Mouse (Mus musculus) lung, embryonic 16.5 days (tissue): Measurements from ENCODE around the gene Eif4g3. TPM values are rescaled to one million over a fixed set of nuclear protein-coding genes. Genes with fewer than 3 reads are reported as not detected.
A peak's percentile ranks its signal among the peaks of the same experiment; 100 is the strongest.

ENCODE experiments used
- ATAC-seq: fragments of 200-750 bp; cut with Nextera tagmentation; 2 replicates; pipeline ENCODE4 v1.8.0; 2017; ENCODE audit warnings: low read depth, mild to moderate bottlenecking, moderate library complexity
- H3K27ac ChIP-seq: fragments of 300-500 bp; sonication (generic); 2 replicates; pipeline ENCODE4 v1.5.1; 2014; ENCODE audit warnings: mild to moderate bottlenecking, control low read depth, low read length
- H3K27me3 ChIP-seq: fragments of 300-500 bp; sonication (generic); 2 replicates; pipeline ENCODE4 v1.6.1; 2014; ENCODE audit warnings: low read depth, low read length, mixed read lengths; ENCODE audit not compliant: control insufficient read depth, insufficient read depth
- H3K36me3 ChIP-seq: fragments of 300-500 bp; sonication (generic); 2 replicates; pipeline ENCODE4 v1.6.1; 2014; ENCODE audit warnings: low read length; ENCODE audit not compliant: control insufficient read depth, insufficient read depth
- H3K4me1 ChIP-seq: fragments of 300-500 bp; sonication (generic); replicated peaks from 2 replicates; pipeline ENCODE4 v1.6.1; 2014; ENCODE audit warnings: low read length, mixed read lengths; ENCODE audit not compliant: control insufficient read depth, insufficient read depth
- H3K4me2 ChIP-seq: fragments of 300-500 bp; sonication (generic); 2 replicates; pipeline ENCODE4 v1.6.1; 2014; ENCODE audit warnings: low read depth, low read length, control low read depth
- H3K4me3 ChIP-seq: fragments of 300-500 bp; sonication (generic); 2 replicates; pipeline ENCODE4 v1.5.1; 2014; ENCODE audit warnings: mild to moderate bottlenecking, low read length, control low read depth
- H3K9ac ChIP-seq: fragments of 300-500 bp; sonication (generic); 2 replicates; pipeline ENCODE4 v1.6.1; 2014; ENCODE audit warnings: low read length, control low read depth
- H3K9me3 ChIP-seq: fragments of 300-500 bp; sonication (generic); 2 replicates; pipeline ENCODE4 v1.6.1; 2016; ENCODE audit warnings: low read length; ENCODE audit not compliant: control insufficient read depth
- WGBS: fragments of 180-500 bp; shearing (Covaris S2); extraction: QIAGEN DNeasy Blood & Tissue Kit; methylation state at CpG from one replicate; pipeline ENCODE4 v1.1.7; 2014; 5-methylcytosine and 5-hydroxymethylcytosine counted together
- polyA plus RNA-seq: library from polyadenylated mRNA; unstranded; fragments of >200 nt; fragmentation: Nextera tagmentation; extraction: Ambion mirVana; gene quantifications from 2 replicates; pipeline ENCODE4 v1.2.1, GENCODE M21; 2015

Eif4g3 gene
- polyA plus RNA-seq, 1 experiment from 2014 or later, result 23.8 TPM

DNA sequence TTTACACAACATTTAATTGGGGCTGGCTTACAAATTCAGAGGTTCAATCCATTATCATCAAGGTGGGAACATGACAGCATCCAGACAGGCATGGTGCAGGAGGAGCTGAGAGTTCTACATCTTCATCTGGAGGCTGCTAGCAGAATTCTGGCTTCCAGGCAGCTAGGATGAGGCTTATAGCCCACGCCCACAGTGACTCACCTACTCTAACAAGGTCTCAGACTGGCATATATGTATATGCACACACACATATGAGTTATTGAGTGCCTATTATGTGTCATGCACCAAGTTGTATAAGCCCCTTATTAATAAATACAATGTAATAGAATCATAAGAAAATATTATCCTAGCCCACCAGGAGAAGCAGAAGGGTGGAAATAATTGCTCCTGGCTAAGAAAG is 10.0 kb upstream of the Eif4g3 start:
- Histone ChIP-seq H3K4me3 (no peak overlapping the region), H3K36me3 (no peaks in the 10 kb centered on the region), H3K27ac (no peak overlapping the region), H3K4me2 (no peak overlapping the region), H3K27me3 (no peaks in the 10 kb centered on the region; the same call in 1 of the 2 replicates), H3K4me1 (peaks cover 5% of the 10 kb centered on the region; the same call in 1 of the 2 replicates), H3K9ac (no peak overlapping the region), H3K9me3 (no peaks in the 10 kb centered on the region)
- no peak for ATAC-seq
- 64% methylated on average over 1 of the region's 1 CpGs for WGBS

DNA sequence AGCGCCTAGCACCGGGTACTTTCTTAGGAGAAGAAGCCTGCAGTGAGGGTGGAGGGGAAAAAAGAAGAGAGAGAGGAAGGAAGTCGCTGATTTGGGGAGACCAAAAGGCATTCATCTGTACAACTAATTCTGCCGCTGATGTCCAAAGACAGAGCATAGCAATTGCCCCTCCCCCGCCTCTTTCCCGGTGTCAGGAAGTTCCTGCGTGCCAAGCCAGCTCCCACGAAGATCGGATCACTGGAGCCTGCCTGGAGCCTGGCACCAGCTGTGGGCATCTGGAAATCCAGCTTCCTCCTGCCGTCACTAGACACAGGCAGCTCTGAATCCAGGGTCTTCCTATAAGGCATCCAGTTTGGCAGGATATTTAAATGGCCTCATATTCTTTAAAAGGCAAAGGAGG is 8.6 kb upstream of the Eif4g3 start:
- 29% methylated on average over 10 of the region's 10 CpGs for WGBS
- Histone ChIP-seq H3K4me3 (no peak overlapping the region), H3K27me3 (no peaks in the 10 kb centered on the region; the same call in 1 of the 2 replicates), H3K9ac (peak overlapping the region; percentile 5; the same call in 1 of the 2 replicates), H3K9me3 (no peaks in the 10 kb centered on the region), H3K4me1 (peaks cover 5% of the 10 kb centered on the region; the same call in 1 of the 2 replicates), H3K4me2 (no peak overlapping the region), H3K27ac (no peak overlapping the region), H3K36me3 (no peaks in the 10 kb centered on the region)
- peak; percentile 54 for ATAC-seq

DNA sequence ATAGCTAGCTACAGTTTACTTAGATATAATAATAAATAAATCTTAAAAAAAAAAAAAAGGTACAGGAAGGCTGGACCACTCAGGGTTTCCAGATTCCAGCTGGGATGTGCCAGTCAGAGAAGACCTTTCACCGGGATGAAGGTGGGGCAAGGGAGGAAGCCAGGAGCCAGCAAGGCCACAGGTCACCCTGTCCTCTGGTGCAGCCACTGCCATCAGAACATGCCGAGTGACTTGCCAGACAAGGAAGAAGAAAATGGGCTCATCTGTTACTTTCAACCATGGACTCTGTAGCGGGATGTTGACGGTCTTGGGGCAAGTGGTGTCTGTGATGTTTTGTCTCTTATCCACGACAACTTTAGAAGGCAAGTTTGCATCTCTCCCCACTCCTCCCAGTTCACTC is 8.1 kb upstream of the Eif4g3 start:
- no peaks in the 10 kb centered on the region for H3K9me3 ChIP-seq
- no peaks in the 10 kb centered on the region for H3K36me3 ChIP-seq
- no peak overlapping the region for H3K27ac ChIP-seq
- 59% methylated on average over 5 of the region's 5 CpGs for WGBS
- no peaks in the 10 kb centered on the region; the same call in 1 of the 2 replicates for H3K27me3 ChIP-seq
- H3K9ac ChIP-seq, result no peak overlapping the region
- no peak overlapping the region for H3K4me2 ChIP-seq
- no peak overlapping the region for H3K4me3 ChIP-seq
- no peak for ATAC-seq
- H3K4me1 ChIP-seq, result peaks cover 5% of the 10 kb centered on the region; the same call in 1 of the 2 replicates

DNA sequence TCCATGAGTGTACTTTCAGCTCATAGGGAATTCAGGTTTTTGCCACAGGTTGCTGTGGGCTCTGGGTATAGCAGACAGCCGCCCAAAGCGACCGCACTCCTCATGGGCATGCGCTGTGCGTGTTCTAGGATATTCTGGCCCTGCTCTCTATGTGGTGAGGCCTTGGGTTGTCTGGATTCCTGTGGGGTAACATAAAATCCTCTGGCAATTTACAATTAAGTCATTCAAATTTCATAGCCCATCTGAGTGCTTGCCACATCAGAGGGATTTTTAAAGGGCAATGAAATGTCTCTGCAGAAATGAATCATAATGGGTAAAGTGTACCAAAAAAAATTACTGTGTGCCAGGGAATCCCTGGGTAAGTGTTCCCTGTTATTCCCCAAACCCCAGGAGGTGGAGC is 3.4 kb upstream of the Eif4g3 start:
- peaks cover 7% of the 10 kb centered on the region for H3K4me1 ChIP-seq
- H3K9ac ChIP-seq, result no peak overlapping the region
- H3K4me3 ChIP-seq, result no peak overlapping the region
- no peak overlapping the region for H3K4me2 ChIP-seq
- H3K36me3 ChIP-seq, result no peaks in the 10 kb centered on the region
- 88% methylated on average over 5 of the region's 5 CpGs for WGBS
- ATAC-seq, result no peak
- H3K27ac ChIP-seq, result no peak overlapping the region
- no peaks in the 10 kb centered on the region for H3K9me3 ChIP-seq
- H3K27me3 ChIP-seq, result peaks cover 4% of the 10 kb centered on the region; the same call in 1 of the 2 replicates

DNA sequence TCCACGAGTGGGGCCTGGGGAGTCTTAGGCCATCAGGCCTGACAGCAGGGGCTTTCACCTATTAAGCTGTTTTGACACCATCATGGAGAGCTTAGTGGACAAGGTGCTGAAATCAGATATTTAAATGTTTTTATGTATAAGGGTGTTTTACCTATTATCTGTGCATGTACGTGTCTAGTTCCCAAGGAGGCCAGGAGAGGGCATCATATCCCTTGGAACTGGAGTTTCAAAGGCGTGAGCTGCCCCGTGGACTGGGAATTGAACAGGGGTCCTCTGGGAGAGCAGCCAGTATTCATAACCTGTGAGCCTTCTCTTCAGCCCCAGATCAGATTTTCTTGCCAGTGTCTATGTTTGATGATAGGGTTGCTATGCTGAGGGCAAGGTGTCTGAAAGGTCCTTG is 2.4 kb upstream of the Eif4g3 start:
- Histone ChIP-seq H3K4me1 (peaks cover 14% of the 10 kb centered on the region), H3K4me2 (no peak overlapping the region), H3K27me3 (peaks cover 4% of the 10 kb centered on the region; the same call in 1 of the 2 replicates), H3K27ac (no peak overlapping the region), H3K9ac (no peak overlapping the region), H3K36me3 (no peaks in the 10 kb centered on the region), H3K4me3 (no peak overlapping the region), H3K9me3 (no peaks in the 10 kb centered on the region)
- ATAC-seq, result no peak
- 82% methylated on average over 4 of the region's 4 CpGs for WGBS

DNA sequence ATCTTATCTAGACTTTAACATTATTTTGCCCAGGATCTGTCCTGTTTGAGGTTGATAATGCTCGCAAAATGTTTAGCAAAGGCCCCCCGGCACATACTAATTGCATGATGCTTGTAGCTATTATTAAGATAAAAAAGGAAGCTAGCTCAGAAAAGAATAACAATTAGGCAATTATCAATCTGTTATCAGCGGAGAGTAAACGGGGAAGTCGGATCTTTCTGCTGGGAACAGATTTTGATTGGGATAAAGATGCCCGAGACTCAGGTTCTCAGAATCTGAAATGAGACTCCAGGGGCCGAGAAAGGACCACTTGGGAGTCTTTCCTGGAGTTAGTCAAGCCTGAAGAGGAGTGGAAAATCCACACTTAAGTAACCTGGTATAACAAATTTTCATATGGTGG is 1.6 kb upstream of the Eif4g3 start:
- no peak for ATAC-seq
- H3K36me3 ChIP-seq, result no peaks in the 10 kb centered on the region
- no peaks in the 10 kb centered on the region for H3K9me3 ChIP-seq

DNA sequence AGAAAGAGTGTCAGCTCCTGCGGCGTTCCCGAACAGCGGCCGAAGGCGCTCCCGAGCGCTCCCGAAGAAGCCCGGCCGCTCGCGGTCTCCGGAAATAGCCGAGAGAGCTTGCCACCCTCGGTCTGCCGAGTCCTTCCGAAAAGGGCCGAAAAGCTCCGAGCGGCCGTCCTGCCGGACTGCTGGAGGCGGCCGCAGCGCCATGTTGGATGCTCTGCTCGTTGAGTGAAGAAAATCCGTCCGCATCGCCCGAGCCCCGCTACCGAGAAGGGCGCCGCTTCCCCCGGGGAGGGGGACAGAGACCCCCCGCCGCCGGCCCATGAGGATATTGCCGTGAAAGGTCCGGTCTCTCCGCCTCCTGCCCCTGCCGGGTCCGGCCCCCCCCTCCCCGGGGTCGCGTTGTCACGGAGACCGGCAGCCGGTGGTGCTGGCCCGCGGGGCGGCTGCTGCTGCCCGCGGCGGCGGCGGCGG is 503 bp downstream of the Eif4g3 start:
- H3K4me3 ChIP-seq, result peak overlapping the region; percentile 97
- H3K27me3 ChIP-seq, result peaks cover 4% of the 10 kb centered on the region; the same call in 1 of the 2 replicates
- H3K4me1 ChIP-seq, result peaks cover 23% of the 10 kb centered on the region
- H3K9ac ChIP-seq, result peak overlapping the region; percentile 96
- peak; percentile 97 for ATAC-seq
- H3K9me3 ChIP-seq, result no peaks in the 10 kb centered on the region
- peaks cover 5% of the 10 kb centered on the region for H3K36me3 ChIP-seq
- peak overlapping the region; percentile 89 for H3K27ac ChIP-seq
- WGBS, result under 1% methylated on average over 53 of the region's 59 CpGs
- H3K4me2 ChIP-seq, result peak overlapping the region; percentile 94

More for the DNA sequence above, 1.6 kb upstream of the Eif4g3 start:
- Histone ChIP-seq H3K9ac (no peak overlapping the region), H3K4me1 (peaks cover 22% of the 10 kb centered on the region), H3K4me3 (no peak overlapping the region), H3K27me3 (peaks cover 4% of the 10 kb centered on the region; the same call in 1 of the 2 replicates), H3K4me2 (no peak overlapping the region), H3K27ac (no peak overlapping the region)
- WGBS, result 55% methylated on average over 7 of the region's 7 CpGs

DNA sequence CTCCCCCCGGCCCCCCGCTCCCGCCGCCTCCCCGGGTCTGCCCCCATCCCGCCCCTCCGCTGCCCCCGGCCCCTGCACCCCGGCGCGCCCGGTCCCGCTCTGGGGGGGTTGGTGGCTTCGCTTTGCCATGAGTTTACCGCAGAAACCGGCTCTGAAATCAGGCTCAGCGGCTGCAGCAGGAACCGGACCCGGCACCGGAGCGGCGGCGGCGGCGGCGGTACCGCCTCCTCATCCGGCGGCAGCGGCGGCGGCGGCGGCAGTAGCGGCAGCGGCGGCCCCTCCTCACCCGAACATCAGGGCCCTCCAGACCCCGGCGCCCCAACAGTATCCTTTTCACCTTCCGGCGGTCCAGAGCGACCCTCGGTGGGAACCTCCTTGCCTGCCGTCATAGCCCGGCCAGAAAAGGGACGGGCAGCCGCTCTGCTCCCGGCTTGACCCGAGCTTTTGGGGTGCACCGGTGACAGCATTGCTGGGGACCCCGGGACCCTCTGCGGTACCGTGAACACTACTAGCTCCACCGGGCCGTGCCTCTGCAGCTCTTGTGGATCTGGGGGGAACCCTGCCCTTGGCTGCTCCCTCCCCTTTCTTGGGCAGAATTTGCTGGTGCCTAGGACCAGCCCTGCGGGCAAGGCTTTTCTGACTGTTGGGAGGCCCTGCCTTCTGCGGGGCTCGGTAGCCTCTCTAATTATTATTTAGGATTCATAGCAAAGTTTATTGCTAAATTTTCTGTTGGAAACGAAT is 1.2 kb downstream of the Eif4g3 start:
- Histone ChIP-seq H3K9ac (peak overlapping the region; percentile 96), H3K27me3 (peaks cover 4% of the 10 kb centered on the region; the same call in 1 of the 2 replicates), H3K9me3 (no peaks in the 10 kb centered on the region), H3K4me2 (peak overlapping the region; percentile 94), H3K4me1 (peaks cover 23% of the 10 kb centered on the region), H3K27ac (peak overlapping the region; percentile 89), H3K4me3 (peak overlapping the region; percentile 97), H3K36me3 (peaks cover 12% of the 10 kb centered on the region)
- peak; percentile 12 for ATAC-seq
- WGBS, result under 1% methylated on average over 43 of the region's 60 CpGs

DNA sequence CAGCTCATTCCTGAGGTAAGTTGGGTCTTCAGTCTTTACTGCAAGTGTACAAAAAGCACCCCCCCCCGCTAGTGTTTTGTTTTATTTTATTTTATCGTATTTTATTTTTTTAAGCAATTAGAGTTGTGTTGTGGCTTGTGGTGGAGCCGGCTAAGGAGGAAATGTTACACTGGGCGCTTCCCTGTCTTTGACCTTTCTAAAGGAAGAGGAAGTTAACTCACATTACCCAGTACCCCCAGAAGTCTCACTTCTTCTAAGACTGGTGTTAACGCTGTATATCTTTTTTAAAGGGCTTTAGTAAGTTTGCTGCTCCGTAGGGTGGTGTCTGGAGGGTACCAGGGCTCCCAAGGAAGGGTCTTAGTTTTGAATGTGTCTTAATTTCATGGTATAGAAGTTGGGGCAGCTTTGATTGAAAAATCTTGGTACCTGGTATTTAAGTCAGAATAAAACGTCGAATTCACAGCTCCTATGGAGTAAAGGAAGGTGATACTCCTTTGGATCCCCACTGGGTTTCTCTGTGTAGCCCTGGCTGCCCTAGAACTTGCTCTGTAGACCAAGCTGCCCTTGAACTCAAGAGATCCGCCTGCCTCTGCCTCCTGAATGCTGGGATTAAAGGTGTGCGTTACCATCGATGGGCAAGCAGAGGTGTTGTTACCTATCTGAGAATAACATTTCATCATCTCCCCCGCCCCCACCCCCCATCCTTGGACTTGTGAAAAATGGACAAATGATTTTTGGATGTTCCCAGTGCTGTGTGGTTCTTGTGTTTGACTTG is 1.9 kb downstream of the Eif4g3 start:
- peaks cover 23% of the 10 kb centered on the region for H3K4me1 ChIP-seq
- H3K27ac ChIP-seq, result peak overlapping the region; percentile 89
- H3K4me3 ChIP-seq, result peak overlapping the region; percentile 97
- no peaks in the 10 kb centered on the region for H3K9me3 ChIP-seq
- H3K36me3 ChIP-seq, result peaks cover 17% of the 10 kb centered on the region
- H3K27me3 ChIP-seq, result peaks cover 4% of the 10 kb centered on the region; the same call in 1 of the 2 replicates
- ATAC-seq, result no peak
- H3K4me2 ChIP-seq, result peak overlapping the region; percentile 94
- peak overlapping the region; percentile 96 for H3K9ac ChIP-seq
- 33% methylated on average over 12 of the region's 12 CpGs for WGBS
